Mouse (Mus musculus): Measurements from ENCODE around the gene Mta3. TPM values are rescaled to one million over a fixed set of nuclear protein-coding genes. Genes with fewer than 3 reads are reported as not detected.
A peak's percentile ranks its signal among the peaks of the same experiment; 100 is the strongest.

The Mta3 gene
- 10 to 100 TPM; 54.9 to 59.0 TPM for total RNA-seq (2021)
- long read RNA-seq, partial matches to known transcripts: 1 of 25 reads
- long read RNA-seq, other reads (novel, unspliced or antisense): 24 of 25 reads

- DNase-seq (ENCODE audit: low spot score in 2 of 2): peak; percentile 65 to 80
Measured at GRCm38 (mm10) chr17:83706116-83706593, at the start of gene Mta3. Gene Mta3 (plus strand): TSS chr17:83706163.

GRCm38 (mm10) chr17:83657375-83657774 lies 48.6 kb upstream of the Mta3 start:
- no peak for DNase-seq (ENCODE audit: low spot score in 2 of 2)

GRCm38 (mm10) chr17:83658943-83659342 lies 47.0 kb upstream of the Mta3 start:
- no peak for DNase-seq (ENCODE audit: low spot score in 2 of 2)

DNA sequence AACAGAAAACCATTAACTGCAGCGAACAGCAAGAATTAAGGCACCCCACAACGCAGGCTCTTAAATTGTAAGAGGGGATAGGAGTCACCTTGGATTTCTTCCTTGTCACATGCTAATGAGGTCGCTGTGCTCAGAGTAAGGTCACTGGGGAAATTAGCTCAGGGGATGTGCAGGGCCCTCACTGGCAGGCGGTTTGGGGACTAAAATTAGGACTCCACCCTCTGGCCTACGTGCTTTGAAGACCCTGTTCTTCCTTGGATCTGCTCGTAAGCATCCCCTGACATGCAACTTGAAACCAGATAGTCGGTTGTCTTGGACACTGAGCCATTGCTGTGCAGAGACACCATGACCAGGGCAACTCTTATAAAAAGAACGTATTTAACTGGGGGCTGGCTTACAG lies 41.2 kb upstream of the Mta3 start:
- no peak for DNase-seq (ENCODE audit: low spot score in 2 of 2)

- DNase-seq (ENCODE audit: low spot score in 2 of 2): no peak
Measured at GRCm38 (mm10) chr17:83666597-83667287, 39.2 kb upstream of the Mta3 start.

- DNase-seq (ENCODE audit: low spot score in 2 of 2): no peak
Measured at GRCm38 (mm10) chr17:83667934-83668690, 37.9 kb upstream of the Mta3 start.

DNA sequence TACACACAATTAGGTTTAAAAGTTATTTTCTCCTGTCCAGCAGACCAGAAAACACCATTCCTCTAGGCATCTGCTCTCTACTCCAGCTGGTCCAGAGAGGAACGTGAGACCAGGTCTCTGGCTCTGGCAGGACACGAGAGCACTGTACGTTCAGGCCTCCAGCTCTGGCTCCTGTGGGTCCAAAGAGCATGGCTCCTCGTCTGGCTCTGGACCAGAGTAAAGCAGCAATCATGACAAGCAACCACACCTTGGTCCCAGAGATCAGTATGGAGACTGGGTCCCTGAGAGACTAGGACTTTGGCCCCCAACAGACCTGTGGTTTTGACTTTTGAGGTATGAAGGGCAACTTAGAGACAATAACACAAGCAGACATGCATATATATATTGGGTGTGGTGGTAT lies 33.3 kb upstream of the Mta3 start:
- no peak for DNase-seq (ENCODE audit: low spot score in 2 of 2)

DNA sequence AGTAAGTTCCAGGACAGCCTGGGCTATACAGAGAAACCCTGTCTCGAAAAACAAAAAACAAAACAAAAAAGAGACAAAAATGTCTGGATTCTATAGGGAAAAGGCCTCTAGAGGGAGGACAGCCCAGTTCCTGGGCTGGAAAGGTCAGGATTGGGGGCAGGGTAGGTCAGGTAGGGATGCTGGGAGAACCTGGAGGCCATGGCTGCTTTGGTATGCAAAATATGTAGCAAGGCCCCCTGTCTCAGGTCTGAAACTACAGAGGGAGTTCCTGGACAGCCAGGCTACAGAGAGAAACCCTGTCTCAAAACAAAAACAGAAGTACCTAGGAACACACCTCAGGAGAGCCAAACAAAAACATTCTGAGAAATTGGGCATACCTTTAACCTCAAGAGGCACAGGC lies 28.6 kb upstream of the Mta3 start:
- DNase-seq (ENCODE audit: low spot score in 2 of 2): no peak

DNA sequence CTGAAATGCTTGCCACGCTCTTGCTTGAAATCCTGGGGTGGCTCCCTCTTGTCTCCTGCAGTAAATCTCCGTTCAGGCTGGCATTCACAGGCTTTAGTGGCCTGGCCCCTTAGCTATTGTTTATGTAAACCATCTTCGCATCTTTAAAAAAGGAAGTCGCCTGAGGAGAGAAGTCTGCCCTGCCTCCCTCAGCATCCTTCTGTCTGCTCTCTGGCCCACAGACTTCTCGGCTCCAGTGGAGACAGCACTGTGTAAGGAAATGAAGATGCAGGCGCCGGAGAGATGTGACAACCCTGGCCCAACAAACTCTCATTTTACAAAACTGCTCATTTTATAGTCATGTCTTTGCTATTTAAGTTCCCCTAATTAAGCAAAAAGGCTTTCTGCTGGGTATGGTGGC lies 24.0 kb upstream of the Mta3 start:
- DNase-seq (ENCODE audit: low spot score in 2 of 2): no peak

- no peak for DNase-seq (ENCODE audit: low spot score in 2 of 2)
Measured at GRCm38 (mm10) chr17:83684475-83684874, 21.5 kb upstream of the Mta3 start.

- DNase-seq (ENCODE audit: low spot score in 2 of 2): no peak
Measured at GRCm38 (mm10) chr17:83690418-83690817, 15.5 kb upstream of the Mta3 start.

DNA sequence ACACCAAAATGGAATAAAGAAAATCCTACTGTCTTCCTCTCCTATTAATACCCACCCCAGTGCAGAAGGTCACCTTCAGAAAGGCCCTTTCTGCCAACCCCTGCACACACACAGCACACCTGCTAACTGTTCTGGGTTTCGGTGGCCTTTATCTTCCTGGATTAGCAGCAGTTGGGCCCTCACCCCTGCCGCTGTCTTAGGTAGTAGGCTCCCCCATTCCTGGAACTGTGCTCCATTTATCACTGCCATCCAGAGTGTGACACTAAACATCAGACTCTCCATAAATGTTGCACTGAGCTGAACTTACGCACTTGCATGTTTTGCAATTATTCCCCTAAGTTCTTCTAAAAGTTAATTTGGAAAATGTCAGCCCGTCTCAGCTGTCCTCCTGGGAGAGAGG lies 14.6 kb upstream of the Mta3 start:
- DNase-seq (ENCODE audit: low spot score in 2 of 2): no peak

DNA sequence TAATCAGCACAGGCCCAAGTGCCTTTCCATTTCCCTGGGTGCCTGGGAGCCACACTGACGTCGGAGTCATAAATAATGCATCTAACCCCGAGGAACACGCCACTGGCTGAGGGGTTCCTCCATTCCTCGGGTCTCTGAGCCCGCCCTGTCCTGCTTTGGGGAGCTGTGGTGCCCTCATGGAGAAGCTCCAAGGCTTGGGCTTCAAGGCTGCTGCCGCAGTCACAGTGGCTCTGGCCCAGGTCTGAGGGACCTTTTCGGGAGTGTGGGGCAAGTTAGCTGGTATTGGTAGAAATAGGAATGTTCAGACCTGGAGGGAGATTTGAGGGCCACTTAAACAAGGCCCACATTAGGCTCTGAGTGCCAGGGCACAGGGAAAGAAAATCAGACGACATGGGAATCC lies 12.0 kb upstream of the Mta3 start:
- no peak for DNase-seq (ENCODE audit: low spot score in 2 of 2)

DNA sequence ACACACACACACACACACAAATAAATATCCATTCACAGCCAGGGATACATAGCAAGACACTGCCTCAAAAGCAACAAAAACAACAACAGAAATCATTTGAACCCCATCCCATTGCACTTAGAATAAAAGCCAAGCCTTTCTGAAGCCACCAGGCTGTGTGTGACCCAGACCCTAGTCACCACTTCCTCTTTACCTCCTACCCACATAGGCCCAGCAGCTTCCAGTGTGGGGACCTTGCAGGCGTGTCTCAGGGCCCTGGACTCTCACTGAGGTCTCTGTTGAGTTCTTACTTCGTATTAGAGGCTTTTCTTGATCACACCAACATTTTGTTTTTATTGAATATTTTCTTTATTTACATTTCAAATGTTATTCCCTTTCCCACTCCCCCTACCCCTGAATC lies 10.2 kb upstream of the Mta3 start:
- no peak for DNase-seq (ENCODE audit: low spot score in 2 of 2)

GRCm38 (mm10) chr17:83699062-83699724 lies 6.8 kb upstream of the Mta3 start:
- DNase-seq (ENCODE audit: low spot score in 2 of 2): no peak

DNA sequence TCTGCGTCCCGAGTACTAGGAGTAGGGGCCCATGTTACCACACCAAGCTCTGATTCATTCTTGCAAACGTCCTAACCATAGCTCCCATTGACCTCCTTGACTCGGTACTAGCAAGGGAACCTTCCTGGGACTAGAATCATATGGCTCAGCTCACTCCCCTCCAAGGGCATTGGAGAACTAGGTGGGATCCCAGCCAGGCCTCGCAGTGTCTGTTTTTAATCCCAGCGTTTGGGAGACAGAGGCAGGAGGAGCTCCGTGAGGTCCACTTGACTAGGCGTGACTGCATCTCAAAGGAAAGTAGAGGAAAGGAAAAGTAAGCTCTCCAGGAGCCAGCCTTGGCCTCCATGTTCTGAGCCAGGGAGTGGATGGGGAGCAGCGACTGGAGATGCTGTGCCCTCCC lies 5.8 kb upstream of the Mta3 start:
- DNase-seq (ENCODE audit: low spot score in 2 of 2): no peak

DNA sequence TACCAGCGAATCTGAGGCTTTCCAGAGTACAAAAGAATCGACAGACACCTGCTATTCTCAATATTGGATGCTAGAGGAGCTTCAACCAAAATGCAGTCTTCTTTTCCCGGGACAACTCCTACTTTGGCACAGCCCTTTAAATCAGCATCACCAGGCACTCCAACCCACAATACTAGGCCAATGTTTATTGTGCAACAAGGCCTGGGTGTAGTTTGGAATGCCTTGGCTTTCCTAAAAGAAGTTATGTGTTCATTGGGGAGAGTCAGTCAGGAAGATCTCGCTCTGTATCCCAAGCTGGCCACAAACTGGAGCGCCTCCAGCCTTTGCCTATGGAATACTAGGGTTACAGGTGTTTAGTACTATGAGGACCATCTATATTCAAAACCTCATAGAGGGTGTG lies 1.5 kb upstream of the Mta3 start:
- DNase-seq (ENCODE audit: low spot score in 2 of 2): no peak

DNA sequence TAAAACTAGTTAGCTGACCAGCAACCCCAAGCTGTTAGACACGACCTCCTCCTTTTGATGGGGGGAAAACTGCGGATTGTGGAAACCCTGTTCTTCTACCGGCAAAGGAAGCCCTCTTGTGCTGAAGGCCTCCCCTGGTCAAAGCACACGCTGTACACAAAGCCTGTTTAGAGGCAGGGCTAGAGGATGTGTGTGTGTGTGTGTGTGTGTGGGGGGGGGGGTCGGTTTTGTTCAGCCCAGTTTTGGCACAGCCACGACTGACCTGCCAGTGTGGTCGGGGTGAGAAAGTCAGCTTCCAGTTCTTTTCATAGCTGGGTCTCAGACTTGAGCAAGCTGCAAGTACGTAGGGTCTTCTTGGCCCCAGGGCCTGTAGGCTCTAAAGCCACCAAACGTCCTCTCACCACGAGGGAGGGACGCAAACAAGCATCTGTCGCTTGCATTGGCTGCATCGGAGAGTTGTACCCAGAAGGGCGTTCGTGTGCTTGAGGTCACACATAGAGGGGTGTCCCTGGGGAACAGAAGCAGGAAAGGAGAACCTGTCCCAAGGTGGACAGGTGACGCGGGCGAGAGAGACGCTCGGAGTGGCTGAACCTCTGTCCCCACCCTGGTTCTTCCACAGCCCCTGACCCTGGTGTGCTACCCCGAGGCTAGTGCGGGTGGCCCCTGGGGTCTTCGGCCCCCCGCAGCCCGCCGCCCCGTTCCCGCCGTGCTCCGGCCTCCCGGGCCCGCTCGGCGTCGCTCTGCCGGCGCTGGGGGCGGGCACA lies 429 bp upstream of the Mta3 start:
- DNase-seq (ENCODE audit: low spot score in 2 of 2): peak in 1 of 2 experiments; percentile 49

DNA sequence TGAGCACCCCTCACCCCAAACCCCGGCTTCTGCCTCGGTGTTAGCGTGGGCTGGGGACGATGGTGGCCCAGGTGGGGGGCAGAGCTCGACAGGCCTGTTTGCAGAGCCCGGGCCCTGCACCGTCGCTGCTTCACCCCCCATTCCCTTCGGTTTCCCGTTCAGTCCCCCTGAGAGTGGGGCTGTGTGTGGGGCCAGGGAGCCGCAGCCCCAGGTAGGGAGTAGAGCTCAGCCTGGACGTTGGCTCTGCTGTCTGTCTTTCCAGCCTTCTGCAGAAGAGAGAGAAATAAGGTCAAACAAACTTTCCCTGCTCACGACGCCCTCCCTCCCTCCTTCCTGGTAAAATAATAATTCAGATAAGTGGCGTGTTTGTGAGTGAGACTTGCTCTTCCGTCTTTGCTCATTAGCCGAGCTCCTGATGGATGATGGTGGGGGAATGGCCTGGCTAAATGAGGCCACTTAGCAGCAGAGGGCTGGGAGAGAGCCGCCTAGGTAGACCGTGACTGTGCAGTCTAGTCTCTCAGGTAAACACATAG lies 697 bp downstream of the Mta3 start:
- DNase-seq (ENCODE audit: low spot score in 2 of 2): peak; percentile 44 to 52

DNA sequence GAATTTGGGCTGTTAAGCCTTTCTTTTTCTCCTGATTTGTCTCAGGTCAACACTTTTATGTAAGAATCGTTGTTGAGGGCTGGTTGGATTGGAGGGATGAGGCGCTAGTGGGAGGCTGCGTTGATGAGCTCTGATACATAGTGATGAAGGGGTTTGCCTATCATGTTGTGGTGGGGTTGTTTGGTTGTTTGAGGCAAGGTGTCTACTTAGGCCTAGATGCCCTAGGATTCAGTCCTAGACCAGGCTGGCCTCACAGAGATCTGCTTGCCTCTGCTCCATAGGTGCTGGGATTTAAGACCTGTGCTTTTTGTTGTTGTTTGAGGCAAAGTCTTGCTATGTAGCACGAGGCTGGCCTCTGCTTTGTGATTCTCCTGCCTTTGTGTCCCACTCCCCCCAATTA lies 1.4 kb downstream of the Mta3 start:
- no peak for DNase-seq (ENCODE audit: low spot score in 2 of 2)

GRCm38 (mm10) chr17:83707846-83708245 lies 1.9 kb downstream of the Mta3 start:
- DNase-seq (ENCODE audit: low spot score in 2 of 2): no peak

Data from layer of hippocampus, postnatal 10 days (tissue).